Mouse (Mus musculus) testis, postnatal 10 days (tissue): ENCODE results near the gene Strada.
"Not testable (repeated sequence)": the region's sequence is repeated elsewhere in the genome, so short reads cannot be mapped to it uniquely, and the experiment has no call there.

ENCODE experiments used
- DNase-seq: peaks from one replicate; pipeline ENCODE4 v3.0.0; 2021; ENCODE audit warnings: low spot score

Strada gene

GRCm38 (mm10) chr11:106155761-106156160 lies 46.2 kb downstream of the Strada start:
- no peak for DNase-seq

GRCm38 (mm10) chr11:106154770-106155169 lies 47.2 kb downstream of the Strada start:
- DNase-seq = no peak

GRCm38 (mm10) chr11:106154091-106154490 lies 47.9 kb downstream of the Strada start:
- DNase-seq = no peak

- DNase-seq = peak; percentile 22
Measured at GRCm38 (mm10) chr11:106152132-106152531, 49.8 kb downstream of the Strada start.

DNA sequence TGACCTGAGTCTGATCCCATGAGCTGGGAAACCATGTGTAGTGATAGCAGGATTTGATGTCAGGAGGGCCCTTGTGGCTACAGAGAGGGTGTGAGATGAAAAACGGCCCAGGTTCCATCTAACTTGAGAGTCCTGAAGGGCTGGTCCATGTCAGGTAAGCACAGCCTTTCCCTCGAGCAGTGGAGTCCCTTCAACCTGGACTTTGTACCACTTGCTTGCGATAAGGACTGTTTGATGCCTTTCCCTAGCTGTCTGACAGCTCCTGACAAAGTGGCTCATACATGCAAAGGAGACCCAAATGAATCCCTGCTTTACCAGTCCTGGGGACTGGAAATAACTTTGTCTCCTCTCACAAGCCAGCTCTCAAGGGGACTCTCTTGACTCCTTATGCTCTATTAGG lies 50.7 kb downstream of the Strada start:
- DNase-seq = no peak

DNA sequence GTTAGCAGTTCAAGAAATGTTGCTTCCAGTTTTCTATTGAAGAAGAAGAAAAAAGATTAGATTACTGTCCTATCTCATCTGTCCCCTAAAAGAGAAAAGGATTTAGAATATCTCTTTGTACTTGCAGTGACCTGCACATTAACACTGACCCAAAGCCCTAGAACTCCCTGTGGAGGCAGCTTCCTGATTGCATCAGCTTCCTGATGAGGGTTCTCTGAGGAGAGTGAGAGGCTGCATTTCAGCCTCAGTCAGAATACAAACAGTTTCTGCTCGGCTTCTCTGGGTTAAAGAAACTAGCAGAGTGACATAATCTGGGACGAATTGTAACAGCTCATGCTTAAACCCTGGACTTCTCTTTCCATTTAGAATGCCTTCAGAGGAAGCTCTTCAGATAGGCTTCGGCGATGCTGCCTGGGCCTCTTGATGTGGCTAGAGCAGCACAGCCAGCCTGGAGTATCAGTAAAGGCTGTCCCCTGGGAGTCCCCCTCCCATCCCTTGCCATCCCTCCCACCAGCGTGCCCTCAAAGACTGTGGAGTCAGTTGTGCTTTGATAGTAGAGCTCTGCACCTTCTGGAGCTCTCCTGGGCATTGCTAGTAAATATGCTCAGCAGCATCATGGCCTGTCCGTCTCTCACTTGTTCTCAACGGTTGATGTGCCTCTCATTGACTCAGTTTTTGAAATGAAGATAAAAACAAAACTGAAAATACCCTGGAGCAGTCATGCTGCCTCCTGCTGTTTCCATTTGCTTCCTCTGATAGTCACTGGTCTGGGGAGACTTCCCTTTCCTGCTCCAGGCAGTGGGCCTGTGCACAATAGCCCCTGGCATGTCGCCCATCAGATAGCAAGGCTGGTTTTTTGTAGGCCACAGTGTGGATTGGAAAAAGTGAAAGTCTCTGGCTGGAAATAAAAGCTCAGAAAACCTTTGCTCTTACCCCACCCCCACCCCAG lies 67.1 kb downstream of the Strada start:
- DNase-seq = peak; percentile 83

DNA sequence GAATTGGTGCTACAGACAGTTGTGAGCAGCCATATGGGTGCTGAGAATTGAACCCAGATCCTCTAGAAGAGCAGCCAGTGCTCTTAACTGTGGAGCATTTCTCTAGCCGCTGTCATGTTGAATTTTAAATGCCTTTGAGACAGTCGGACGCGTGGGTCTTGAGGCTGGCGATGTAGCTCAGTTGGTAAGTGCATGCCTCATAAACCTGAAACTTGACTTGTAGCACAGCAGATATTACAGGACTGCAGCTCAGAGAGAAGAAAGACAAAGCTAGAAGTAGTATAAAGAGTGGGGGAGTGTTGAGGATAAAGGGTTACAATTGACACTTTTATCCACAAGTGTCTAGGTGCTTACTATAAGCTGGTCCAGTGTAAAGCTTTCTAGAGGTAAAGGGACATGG lies 69.5 kb downstream of the Strada start:
- DNase-seq = no peak

DNA sequence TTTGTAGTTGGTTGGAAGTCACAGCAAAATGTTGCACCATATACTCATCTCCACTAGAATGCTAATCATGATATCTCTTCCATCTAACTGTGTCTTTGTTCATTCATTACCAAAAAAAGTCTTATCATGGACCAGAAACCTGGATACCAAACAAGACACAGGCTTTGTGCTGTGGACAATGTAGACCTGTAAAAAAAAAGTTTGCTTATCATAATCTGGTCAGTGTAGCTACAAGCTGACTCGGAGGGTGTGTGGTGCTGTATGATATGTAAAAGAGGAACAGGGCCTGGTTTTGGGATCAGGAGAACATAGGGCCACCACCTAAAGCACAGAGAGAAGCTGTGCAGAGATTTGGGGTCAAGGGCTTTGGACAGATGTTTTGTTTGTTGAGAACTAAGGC lies 72.5 kb downstream of the Strada start:
- no peak for DNase-seq

GRCm38 (mm10) chr11:106126727-106127373 lies 75.1 kb downstream of the Strada start:
- DNase-seq = not testable (repeated sequence)

- DNase-seq = no peak
Measured at GRCm38 (mm10) chr11:106125827-106126226, 76.1 kb downstream of the Strada start.

DNA sequence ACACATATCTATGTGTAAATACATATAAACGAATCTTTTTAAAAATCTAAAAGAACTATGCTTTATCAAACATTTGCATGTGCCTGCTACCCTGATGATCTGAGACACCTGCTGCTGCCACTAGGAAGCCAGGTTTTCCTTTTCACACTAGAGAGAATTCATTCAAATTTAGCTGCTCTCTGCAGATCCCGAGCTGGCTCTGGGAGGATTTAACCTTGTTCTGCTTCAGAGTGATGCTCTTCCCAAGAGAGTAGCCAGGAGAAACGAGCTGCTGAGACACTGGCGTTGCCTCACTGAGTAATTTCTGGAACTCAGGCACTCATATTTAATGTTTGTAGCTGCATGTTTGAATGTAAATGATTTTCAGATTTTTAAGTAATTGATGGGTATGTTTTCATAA lies 77.2 kb downstream of the Strada start:
- DNase-seq = no peak

- DNase-seq = no peak
Measured at GRCm38 (mm10) chr11:106122736-106123135, 79.2 kb downstream of the Strada start.

DNA sequence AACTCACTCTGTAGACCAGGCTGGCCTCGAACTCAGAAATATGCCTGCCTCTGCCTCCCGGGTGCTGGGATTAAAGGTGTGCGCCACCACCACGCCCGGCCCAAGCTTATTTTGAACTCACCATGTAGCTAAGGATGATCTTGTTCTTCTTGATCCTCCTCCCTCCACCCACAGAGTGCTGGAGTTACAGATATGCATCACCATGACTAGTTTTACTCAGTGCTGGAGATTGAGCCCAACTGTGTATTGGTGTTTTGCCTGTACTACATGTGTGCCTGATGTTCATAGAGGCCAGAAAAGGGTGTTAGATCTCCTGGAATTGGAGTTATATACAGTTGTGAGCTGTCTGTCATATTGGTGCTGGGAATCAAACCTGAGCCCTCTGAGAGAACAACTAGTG lies 79.7 kb downstream of the Strada start:
- no peak for DNase-seq
